Mouse (Mus musculus) G1E (cell line): Measurements from ENCODE around the gene Clec4a3. TPM values are rescaled to one million over a fixed set of nuclear protein-coding genes. Genes with fewer than 3 reads are reported as not detected.

Experiments
- ATAC-seq: 2 replicates; pipeline ENCODE4 v1.8.0; 2016; ENCODE audit warnings: mild to moderate bottlenecking; ENCODE audit not compliant: insufficient number of reproducible peaks, poor library complexity, low FRiP score, severe bottlenecking; ENCODE audit errors: extremely low read depth
- DNase-seq: peaks from one replicate; pipeline ENCODE4 v3.0.0; 2012; ENCODE audit warnings: low spot score
- H3K27me3 ChIP-seq: 2 replicates; pipeline ENCODE4 v1.6.1; 2012; ENCODE audit warnings: mild to moderate bottlenecking, low read length, inconsistent platforms; ENCODE audit not compliant: insufficient read depth
- H3K36me3 ChIP-seq: replicated peaks from 2 replicates; pipeline ENCODE3; 2012; ENCODE audit warnings: mild to moderate bottlenecking, inconsistent platforms
- H3K4me1 ChIP-seq: 2 replicates; pipeline ENCODE4 v1.6.1; 2012; ENCODE audit warnings: low read depth, low read length, inconsistent platforms, mixed read lengths; ENCODE audit not compliant: insufficient read depth
- H3K4me3 ChIP-seq: 2 replicates; pipeline ENCODE4 v1.5.1; 2012; ENCODE audit warnings: low read depth, mild to moderate bottlenecking, inconsistent platforms, low read length, moderate library complexity, mixed read lengths
- H3K9me3 ChIP-seq: replicated peaks from 2 replicates; pipeline ENCODE4 v1.6.1; 2012; ENCODE audit warnings: inconsistent platforms
- CTCF ChIP-seq: IDR thresholded peaks from 2 replicates; pipeline ENCODE4 v1.5.1; 2012; ENCODE audit warnings: low read depth, low read length, inconsistent platforms, mixed read lengths
- GATA1 ChIP-seq: IDR thresholded peaks from 2 replicates; pipeline ENCODE4 v1.6.1; 2012; ENCODE audit warnings: borderline replicate concordance, low read length, inconsistent platforms, mixed read lengths
- GATA2 ChIP-seq: IDR thresholded peaks from 2 replicates; pipeline ENCODE4 v1.6.1; 2012; ENCODE audit warnings: low read depth, low read length, inconsistent platforms, borderline replicate concordance
- POLR2AphosphoS5 ChIP-seq: IDR thresholded peaks from 2 replicates; pipeline ENCODE4 v1.6.1; 2012; ENCODE audit warnings: low read depth, low read length, inconsistent platforms; ENCODE audit not compliant: insufficient replicate concordance
- TAL1 ChIP-seq: conservative IDR thresholded peaks from 2 replicates; pipeline ENCODE4 v1.6.1; 2012; ENCODE audit warnings: low read depth, low read length, inconsistent platforms, mixed read lengths
- polyA plus RNA-seq: library from polyadenylated mRNA; stranded (reverse); fragments of >175 nt; gene quantifications from 2 replicates; pipeline ENCODE4 v1.2.3, GENCODE M21; 2012
- total RNA-seq, 2 experiments: library from RNA; stranded (forward) in 1 of 2; stranded (reverse) in 1 of 2; fragments of 200-1000 nt in 1 of 2; fragments of >200 nt in 1 of 2; fragmentation: Nextera tagmentation in 1 of 2; gene quantifications; 2 replicates each; pipeline ENCODE4 v1.2.3; 2014 to 2017

Clec4a3 gene
- total RNA-seq (2014; fragmentation: Nextera tagmentation) = not detected in 2 replicates
- not detected in 2 replicates for total RNA-seq (2017)
- polyA plus RNA-seq = not detected in 2 replicates

- Histone ChIP-seq H3K9me3 (no peaks in the 10 kb centered on the region), H3K27me3 (no peaks in the 10 kb centered on the region), H3K4me3 (no peak within 1 kb of the TSS), H3K4me1 (no peaks in the 10 kb centered on the region), H3K36me3 (no peaks in the 10 kb centered on the region)
- ATAC-seq (no peak), DNase-seq (no peak)
- TF ChIP-seq TAL1 (no peak), CTCF (no peak), GATA2 (no peak), GATA1 (no peak), POLR2AphosphoS5 (no peak)
These were observed at the start of gene Clec4a3 for GRCm38 (mm10) chr6:122952401-122952800. Gene Clec4a3 (plus strand): TSS chr6:122952515.

DNA sequence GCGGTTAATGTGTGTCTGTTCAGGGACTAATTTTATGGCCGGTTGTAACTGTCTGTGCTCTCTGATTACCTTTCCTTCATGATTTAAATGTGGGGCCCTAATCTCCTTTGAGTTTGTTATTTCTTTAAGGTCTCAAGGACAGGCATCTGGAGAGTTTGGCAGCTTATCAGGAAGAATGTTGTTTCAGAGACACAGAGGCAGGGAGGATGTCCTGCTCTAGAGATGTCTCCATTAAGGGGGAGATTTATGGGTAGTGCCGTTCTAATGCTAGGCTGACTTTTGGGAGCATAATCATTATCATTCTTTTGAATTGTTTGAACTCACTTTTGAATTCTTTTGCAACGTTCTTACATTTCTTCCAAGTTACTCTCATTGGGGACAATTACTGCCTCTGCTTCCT lies 32.4 kb upstream of the Clec4a3 start:
- no peak for TF ChIP-seq GATA1
- TF ChIP-seq TAL1 = no peak
- TF ChIP-seq GATA2 = no peak
- no peak for TF ChIP-seq POLR2AphosphoS5
- TF ChIP-seq CTCF = no peak
- Histone ChIP-seq H3K36me3 (no peaks in the 10 kb centered on the region), H3K4me1 (no peaks in the 10 kb centered on the region), H3K27me3 (no peaks in the 10 kb centered on the region), H3K4me3 (no peak overlapping the region), H3K9me3 (no peaks in the 10 kb centered on the region)
- no peak for DNase-seq
- no peak for ATAC-seq

GRCm38 (mm10) chr6:122921451-122921850 lies 30.9 kb upstream of the Clec4a3 start, which contains the start of gene Clec4a1:
Gene Clec4a1 (plus strand): TSS chr6:122921848.
- Histone ChIP-seq H3K27me3 (no peaks in the 10 kb centered on the region), H3K4me1 (no peaks in the 10 kb centered on the region)
- no peak for ATAC-seq

GRCm38 (mm10) chr6:122934845-122935244 lies 17.5 kb upstream of the Clec4a3 start:
- Histone ChIP-seq H3K36me3 (no peaks in the 10 kb centered on the region), H3K27me3 (peaks cover 3% of the 10 kb centered on the region; the same call in 1 of the 2 replicates), H3K9me3 (no peaks in the 10 kb centered on the region), H3K4me1 (no peaks in the 10 kb centered on the region), H3K4me3 (no peak overlapping the region)
- no peak for ATAC-seq
- TF ChIP-seq POLR2AphosphoS5 = no peak
- no peak for TF ChIP-seq TAL1
- no peak for TF ChIP-seq GATA1
- TF ChIP-seq GATA2 = no peak
- TF ChIP-seq CTCF = no peak
- DNase-seq = no peak

More at GRCm38 (mm10) chr6:122921451-122921850, 30.9 kb upstream of the Clec4a3 start, which contains the start of gene Clec4a1:
- TF ChIP-seq GATA1 (no peak), CTCF (no peak), TAL1 (no peak), GATA2 (no peak), POLR2AphosphoS5 (no peak)
- no peak for DNase-seq
- Histone ChIP-seq H3K9me3 (no peaks in the 10 kb centered on the region), H3K36me3 (no peaks in the 10 kb centered on the region), H3K4me3 (no peak within 1 kb of the TSS)

GRCm38 (mm10) chr6:122939618-122940017 lies 12.7 kb upstream of the Clec4a3 start:
- Histone ChIP-seq H3K36me3 (no peaks in the 10 kb centered on the region), H3K4me1 (no peaks in the 10 kb centered on the region), H3K4me3 (no peak overlapping the region), H3K27me3 (peaks cover 3% of the 10 kb centered on the region; the same call in 1 of the 2 replicates), H3K9me3 (no peaks in the 10 kb centered on the region)
- ATAC-seq (no peak), DNase-seq (no peak)
- no peak for TF ChIP-seq CTCF
- TF ChIP-seq GATA2 = no peak
- TF ChIP-seq POLR2AphosphoS5 = no peak
- TF ChIP-seq TAL1 = no peak
- no peak for TF ChIP-seq GATA1

GRCm38 (mm10) chr6:122946760-122947159 lies 5.6 kb upstream of the Clec4a3 start:
- ATAC-seq = no peak
- Histone ChIP-seq H3K27me3 (peaks cover 3% of the 10 kb centered on the region; the same call in 1 of the 2 replicates), H3K9me3 (no peaks in the 10 kb centered on the region), H3K36me3 (no peaks in the 10 kb centered on the region), H3K4me1 (no peaks in the 10 kb centered on the region), H3K4me3 (no peak overlapping the region)
- no peak for TF ChIP-seq GATA2
- no peak for TF ChIP-seq CTCF
- TF ChIP-seq TAL1 = no peak
- TF ChIP-seq POLR2AphosphoS5 = no peak
- no peak for TF ChIP-seq GATA1
- no peak for DNase-seq
